Mouse (Mus musculus) kidney, postnatal 36 days (tissue): ENCODE data around the gene Scgb1b10.
"Not testable (repeated sequence)": the region's sequence is repeated elsewhere in the genome, so short reads cannot be mapped to it uniquely, and the experiment has no call there.

ENCODE experiments used
- DNase-seq, 2 experiments: peaks; one replicate each; pipeline ENCODE4 v3.0.0; 2021 to 2022; ENCODE audit warnings: mixed read lengths in 2 of 2

The Scgb1b10 gene

GRCm38 (mm10) chr7:32100553-32100952 lies at the start of gene Scgb1b10:
Scgb1b10 (plus strand) TSS chr7:32100853.
- DNase-seq = not testable (repeated sequence)
